Mouse (Mus musculus) stomach, embryonic 16.5 days (tissue): ENCODE measurements around the gene H2-DMb1. TPM values are rescaled to one million over a fixed set of nuclear protein-coding genes. Genes with fewer than 3 reads are reported as not detected.

Source experiments
- ATAC-seq: fragments of 200-750 bp; cut with Nextera tagmentation; 2 replicates; pipeline ENCODE4 v1.8.0; 2017; ENCODE audit warnings: moderate number of reproducible peaks, moderate TSS enrichment; ENCODE audit not compliant: insufficient read depth, low FRiP score
- H3K27ac ChIP-seq: fragments of 300-500 bp; sonication (generic); 2 replicates; pipeline ENCODE4 v1.5.1; 2014; ENCODE audit warnings: low read length
- H3K27me3 ChIP-seq: fragments of 300-500 bp; sonication (generic); 2 replicates; pipeline ENCODE4 v1.6.1; 2014; ENCODE audit warnings: low read length, control low read depth, mixed read lengths; ENCODE audit not compliant: control insufficient read depth, insufficient read depth
- H3K36me3 ChIP-seq: fragments of 300-500 bp; sonication (generic); 2 replicates; pipeline ENCODE4 v1.6.1; 2014; ENCODE audit warnings: low read length; ENCODE audit not compliant: control insufficient read depth, insufficient read depth
- H3K4me1 ChIP-seq: fragments of 300-500 bp; sonication (generic); 2 replicates; pipeline ENCODE4 v1.6.1; 2014; ENCODE audit warnings: low read length, control low read depth, mixed read lengths; ENCODE audit not compliant: control insufficient read depth, insufficient read depth
- H3K4me2 ChIP-seq: fragments of 300-500 bp; sonication (generic); 2 replicates; pipeline ENCODE4 v1.6.1; 2014; ENCODE audit warnings: low read depth, low read length, mixed read lengths
- H3K4me3 ChIP-seq: fragments of 300-500 bp; sonication (generic); replicated peaks from 2 replicates; pipeline ENCODE4 v1.5.1; 2014; ENCODE audit warnings: mild to moderate bottlenecking, low read length
- H3K9ac ChIP-seq: fragments of 300-500 bp; sonication (generic); 2 replicates; pipeline ENCODE4 v1.6.1; 2014; ENCODE audit warnings: low read length
- H3K9me3 ChIP-seq: fragments of 300-500 bp; sonication (generic); replicated peaks from 2 replicates; pipeline ENCODE4 v1.6.1; 2016; ENCODE audit warnings: low read length, control low read depth; ENCODE audit not compliant: control insufficient read depth
- whole genome bisulfite sequencing: fragments of 180-500 bp; shearing (Covaris S2); extraction: QIAGEN DNeasy Blood & Tissue Kit; methylation state at CpG from one replicate; pipeline ENCODE4 v1.1.7; 2014; 5-methylcytosine and 5-hydroxymethylcytosine counted together
- polyA plus RNA-seq: library from polyadenylated mRNA; unstranded; fragments of >200 nt; fragmentation: Nextera tagmentation; extraction: Ambion mirVana; gene quantifications from 2 replicates; pipeline ENCODE4 v1.2.1, GENCODE M21; 2015

The H2-DMb1 gene
- polyA plus RNA-seq, 1 experiment from 2014 or later: 2.0 TPM

GRCm38 (mm10) chr17:34128944-34129791 is 23.7 kb upstream of the H2-DMb1 start:
- no peak overlapping the region for H3K27ac ChIP-seq
- H3K4me3 ChIP-seq: no peak overlapping the region
- 18% methylated on average over 18 of the region's 18 CpGs for WGBS
- peak overlapping the region; percentile 19 for H3K9ac ChIP-seq
- no peak for ATAC-seq
- H3K27me3 ChIP-seq: no peaks in the 10 kb centered on the region
- H3K4me1 ChIP-seq: peaks cover 24% of the 10 kb centered on the region
- H3K4me2 ChIP-seq: peak overlapping the region; percentile 6; the same call in 1 of the 2 replicates
- H3K9me3 ChIP-seq: no peaks in the 10 kb centered on the region
- 0 out of 2 replicates have a peak, but pooled peaks cover 4% of the 10 kb centered on the region for H3K36me3 ChIP-seq

GRCm38 (mm10) chr17:34130073-34130947 is 22.6 kb upstream of the H2-DMb1 start:
- 61% methylated on average over 19 of the region's 19 CpGs for WGBS
- H3K4me3 ChIP-seq: no peak overlapping the region
- H3K4me2 ChIP-seq: no peak overlapping the region
- 0 out of 2 replicates have a peak, but pooled peaks cover 4% of the 10 kb centered on the region for H3K36me3 ChIP-seq
- H3K9me3 ChIP-seq: no peaks in the 10 kb centered on the region
- peaks cover 18% of the 10 kb centered on the region for H3K4me1 ChIP-seq
- no peak overlapping the region for H3K9ac ChIP-seq
- no peak overlapping the region for H3K27ac ChIP-seq
- ATAC-seq: no peak
- H3K27me3 ChIP-seq: no peaks in the 10 kb centered on the region

GRCm38 (mm10) chr17:34131911-34132310 is 21.0 kb upstream of the H2-DMb1 start:
- no peaks in the 10 kb centered on the region for H3K36me3 ChIP-seq
- H3K4me3 ChIP-seq: no peak overlapping the region
- H3K27ac ChIP-seq: no peak overlapping the region
- H3K9me3 ChIP-seq: no peaks in the 10 kb centered on the region
- peaks cover 13% of the 10 kb centered on the region for H3K4me1 ChIP-seq
- 0 out of 2 replicates have a peak, but pooled peaks cover 2% of the 10 kb centered on the region for H3K27me3 ChIP-seq
- WGBS: 79% methylated on average over 7 of the region's 7 CpGs
- no peak overlapping the region for H3K4me2 ChIP-seq
- ATAC-seq: no peak
- no peak overlapping the region for H3K9ac ChIP-seq

GRCm38 (mm10) chr17:34133289-34133688 is 19.6 kb upstream of the H2-DMb1 start:
- 71% methylated on average over 11 of the region's 11 CpGs for WGBS
- peaks cover 5% of the 10 kb centered on the region; the same call in 1 of the 2 replicates for H3K4me1 ChIP-seq
- H3K9ac ChIP-seq: no peak overlapping the region
- H3K36me3 ChIP-seq: no peaks in the 10 kb centered on the region
- H3K27ac ChIP-seq: no peak overlapping the region
- no peak for ATAC-seq
- no peak overlapping the region for H3K4me2 ChIP-seq
- no peak overlapping the region for H3K4me3 ChIP-seq
- H3K9me3 ChIP-seq: no peaks in the 10 kb centered on the region
- peaks cover 4% of the 10 kb centered on the region; the same call in 1 of the 2 replicates for H3K27me3 ChIP-seq

GRCm38 (mm10) chr17:34134451-34134850 is 18.4 kb upstream of the H2-DMb1 start:
- Histone ChIP-seq H3K4me3 (no peak overlapping the region), H3K27ac (no peak overlapping the region), H3K9me3 (no peaks in the 10 kb centered on the region), H3K4me1 (peaks cover 4% of the 10 kb centered on the region; the same call in 1 of the 2 replicates), H3K9ac (no peak overlapping the region), H3K27me3 (peaks cover 5% of the 10 kb centered on the region; the same call in 1 of the 2 replicates), H3K4me2 (no peak overlapping the region), H3K36me3 (no peaks in the 10 kb centered on the region)
- WGBS: 73% methylated on average over 3 of the region's 3 CpGs
- no peak for ATAC-seq

- Histone ChIP-seq H3K36me3 (no peaks in the 10 kb centered on the region), H3K4me3 (peak overlapping the region; percentile 44), H3K4me2 (peak overlapping the region; percentile 76), H3K4me1 (peaks cover 4% of the 10 kb centered on the region; the same call in 1 of the 2 replicates), H3K9ac (peak overlapping the region; percentile 55), H3K27ac (no peak overlapping the region), H3K9me3 (no peaks in the 10 kb centered on the region), H3K27me3 (peaks cover 8% of the 10 kb centered on the region; the same call in 1 of the 2 replicates)
- ATAC-seq: peak; percentile 97
- WGBS: 6% methylated on average over 31 of the region's 31 CpGs
These were observed 17.3 kb upstream of the H2-DMb1 start for GRCm38 (mm10) chr17:34135297-34136224.

GRCm38 (mm10) chr17:34137601-34138000 is 15.3 kb upstream of the H2-DMb1 start:
- Histone ChIP-seq H3K4me1 (peaks cover 4% of the 10 kb centered on the region; the same call in 1 of the 2 replicates), H3K36me3 (no peaks in the 10 kb centered on the region), H3K27me3 (peaks cover 12% of the 10 kb centered on the region; the same call in 1 of the 2 replicates), H3K27ac (no peak overlapping the region), H3K9ac (no peak overlapping the region), H3K9me3 (no peaks in the 10 kb centered on the region), H3K4me3 (no peak overlapping the region), H3K4me2 (no peak overlapping the region)
- no peak for ATAC-seq
- WGBS: 70% methylated on average over 7 of the region's 7 CpGs

GRCm38 (mm10) chr17:34138655-34139054 is 14.2 kb upstream of the H2-DMb1 start:
- H3K4me3 ChIP-seq: no peak overlapping the region
- peaks cover 12% of the 10 kb centered on the region; the same call in 1 of the 2 replicates for H3K27me3 ChIP-seq
- 79% methylated on average over 7 of the region's 7 CpGs for WGBS
- H3K4me2 ChIP-seq: no peak overlapping the region
- ATAC-seq: no peak
- no peak overlapping the region for H3K9ac ChIP-seq
- H3K27ac ChIP-seq: no peak overlapping the region
- no peaks in the 10 kb centered on the region for H3K36me3 ChIP-seq
- H3K9me3 ChIP-seq: no peaks in the 10 kb centered on the region
- H3K4me1 ChIP-seq: peaks cover 4% of the 10 kb centered on the region; the same call in 1 of the 2 replicates
